Mouse (Mus musculus) small intestine, adult 2 months (tissue): ENCODE results near the gene Tstd3. TPM values are rescaled to one million over a fixed set of nuclear protein-coding genes. Genes with fewer than 3 reads are reported as not detected.
A peak's percentile ranks its signal among the peaks of the same experiment; 100 is the strongest.
"Not testable (repeated sequence)": the region's sequence is repeated elsewhere in the genome, so short reads cannot be mapped to it uniquely, and the experiment has no call there.

Experiments
- H3K27ac ChIP-seq: fragments of 200-500 bp; 2 replicates; pipeline ENCODE4 v1.5.1; 2012; ENCODE audit warnings: low read depth, low read length, control low read depth, inconsistent platforms; ENCODE audit not compliant: insufficient read depth
- H3K27me3 ChIP-seq: fragments of 200-500 bp; 2 replicates; pipeline ENCODE4 v1.6.1; 2012; ENCODE audit warnings: mild to moderate bottlenecking, moderate library complexity, low read length, inconsistent platforms; ENCODE audit not compliant: control insufficient read depth, insufficient read depth
- H3K36me3 ChIP-seq: fragments of 200-500 bp; 2 replicates; pipeline ENCODE4 v1.6.1; 2012; ENCODE audit warnings: mild to moderate bottlenecking, low read length, control low read depth, inconsistent platforms; ENCODE audit not compliant: control insufficient read depth, insufficient read depth
- H3K4me1 ChIP-seq: fragments of 200-500 bp; 2 replicates; pipeline ENCODE4 v1.6.1; 2012; ENCODE audit warnings: low read length, inconsistent platforms, mixed read lengths; ENCODE audit not compliant: control insufficient read depth, insufficient read depth, insufficient read length
- H3K4me3 ChIP-seq: fragments of 200-500 bp; 2 replicates; pipeline ENCODE4 v1.5.1; 2012; ENCODE audit warnings: low read depth, mild to moderate bottlenecking, control low read depth, inconsistent platforms, low read length, moderate library complexity
- CTCF ChIP-seq: fragments of 200-500 bp; IDR thresholded peaks from 2 replicates; pipeline ENCODE4 v1.5.1; 2012; ENCODE audit warnings: low read depth, mild to moderate bottlenecking, control low read depth, inconsistent platforms, low read length, moderate library complexity, mixed read lengths; ENCODE audit not compliant: insufficient replicate concordance, insufficient read length; ENCODE audit errors: extremely low read depth
- POLR2A ChIP-seq: fragments of 200-500 bp; IDR thresholded peaks from 2 replicates; pipeline ENCODE4 v1.6.1; 2012; ENCODE audit warnings: low read depth, mild to moderate bottlenecking, control low read depth, inconsistent platforms, low read length, moderate library complexity
- WGBS: fragments of 180-500 bp; shearing (Covaris S2); methylation state at CpG from one replicate; pipeline ENCODE4 v1.1.7; 2018; 5-methylcytosine and 5-hydroxymethylcytosine counted together
- polyA plus RNA-seq: library from polyadenylated mRNA; depleted of rRNA; stranded (reverse); fragments of >200 nt; gene quantifications from 2 replicates; pipeline ENCODE4 v1.2.3, GENCODE M21; 2012

Gene Tstd3
- polyA plus RNA-seq, 1 experiment, result 2.8 TPM

- Histone ChIP-seq H3K27me3 (no peaks in the 10 kb centered on the region), H3K27ac (peak overlapping the region; percentile 99), H3K4me1 (peaks cover 7% of the 10 kb centered on the region), H3K4me3 (no peak overlapping the region), H3K36me3 (no peaks in the 10 kb centered on the region)
- WGBS, result 41% methylated on average over 1 of the region's 1 CpGs
- TF ChIP-seq CTCF, result no peak
- TF ChIP-seq POLR2A, result no peak
Measured at GRCm38 (mm10) chr4:21771064-21771463, 4.1 kb upstream of the Tstd3 start.

- TF ChIP-seq CTCF, result no peak
- TF ChIP-seq POLR2A, result no peak
- 24% methylated on average over 14 of the region's 14 CpGs for WGBS
- H3K4me3 ChIP-seq, result peak overlapping the region; percentile 78
Measured at GRCm38 (mm10) chr4:21766171-21766862, 695 bp downstream of the Tstd3 start.

GRCm38 (mm10) chr4:21763827-21764226 is 3.2 kb downstream of the Tstd3 start:
- no peak overlapping the region for H3K4me3 ChIP-seq
- H3K4me1 ChIP-seq, result peaks cover 2% of the 10 kb centered on the region; the same call in 1 of the 2 replicates
- H3K27me3 ChIP-seq, result no peaks in the 10 kb centered on the region
- no peak overlapping the region for H3K27ac ChIP-seq
- WGBS, result 69% methylated on average over 4 of the region's 4 CpGs
- TF ChIP-seq CTCF (no peak), POLR2A (no peak)
- peaks cover 5% of the 10 kb centered on the region for H3K36me3 ChIP-seq

More at GRCm38 (mm10) chr4:21766171-21766862, 695 bp downstream of the Tstd3 start:
- Histone ChIP-seq H3K27ac (no peak overlapping the region), H3K36me3 (no peaks in the 10 kb centered on the region), H3K4me1 (peaks cover 5% of the 10 kb centered on the region; the same call in 1 of the 2 replicates), H3K27me3 (no peaks in the 10 kb centered on the region)

GRCm38 (mm10) chr4:21761416-21762160 is 5.4 kb downstream of the Tstd3 start:
- Histone ChIP-seq H3K4me3 (no peak overlapping the region), H3K27ac (no peak overlapping the region), H3K36me3 (peaks cover 8% of the 10 kb centered on the region), H3K27me3 (no peaks in the 10 kb centered on the region), H3K4me1 (no peaks in the 10 kb centered on the region)
- no peak for TF ChIP-seq CTCF
- TF ChIP-seq POLR2A, result no peak
- 81% methylated on average over 9 of the region's 9 CpGs for WGBS

GRCm38 (mm10) chr4:21758860-21759259 is 8.2 kb downstream of the Tstd3 start:
- Histone ChIP-seq H3K27ac (no peak overlapping the region), H3K36me3 (peaks cover 8% of the 10 kb centered on the region), H3K4me1 (peaks cover 4% of the 10 kb centered on the region; the same call in 1 of the 2 replicates), H3K27me3 (no peaks in the 10 kb centered on the region), H3K4me3 (no peak overlapping the region)
- TF ChIP-seq CTCF (peak; percentile 20; the same call in 1 of the 2 replicates), POLR2A (no peak)
- WGBS, result 64% methylated on average over 1 of the region's 1 CpGs

GRCm38 (mm10) chr4:21755123-21755789 is 11.8 kb downstream of the Tstd3 start:
- peaks cover 11% of the 10 kb centered on the region for H3K36me3 ChIP-seq
- H3K4me3 ChIP-seq, result no peak overlapping the region
- TF ChIP-seq POLR2A (no peak), CTCF (no peak)
- H3K27ac ChIP-seq, result no peak overlapping the region
- peaks cover 4% of the 10 kb centered on the region; the same call in 1 of the 2 replicates for H3K4me1 ChIP-seq
- H3K27me3 ChIP-seq, result no peaks in the 10 kb centered on the region
- 37% methylated on average over 4 of the region's 4 CpGs for WGBS

- Histone ChIP-seq H3K27me3 (no peaks in the 10 kb centered on the region), H3K36me3 (peaks cover 7% of the 10 kb centered on the region), H3K4me1 (no peaks in the 10 kb centered on the region), H3K27ac (no peak overlapping the region), H3K4me3 (no peak overlapping the region)
- WGBS, result 59% methylated on average over 5 of the region's 5 CpGs
- no peak for TF ChIP-seq CTCF
- TF ChIP-seq POLR2A, result no peak
Measured at GRCm38 (mm10) chr4:21745723-21746122, 21.3 kb downstream of the Tstd3 start.

- not testable (repeated sequence) for H3K27ac ChIP-seq, H3K27me3 ChIP-seq, H3K4me3 ChIP-seq, H3K36me3 ChIP-seq, H3K4me1 ChIP-seq
- 96% methylated on average over 8 of the region's 8 CpGs for WGBS
Measured at GRCm38 (mm10) chr4:21744142-21744541, 22.9 kb downstream of the Tstd3 start.
